Mouse (Mus musculus) c-Kit-positive CD71-positive TER-119-positive erythroid progenitor cells, embryonic 14.5 days (primary cell): ENCODE measurements at regions not wholly inside any gene's neighbourhood (a gene's known extent, or its start where the extent isn't known, plus 50 kb on each side); places are given as distances from the start of the nearest gene placed in this dataset.

Source experiments
- DNase-seq: peaks from one replicate; pipeline ENCODE4 v3.0.0-alpha.2; 2013; ENCODE audit warnings: low spot score

GRCm38 (mm10) chr10:126815730-126816129, 85.4 kb downstream of the Atp23 start:
- no peak for DNase-seq

- no peak for DNase-seq
Observed at GRCm38 (mm10) chr10:126814968-126815367, 86.2 kb downstream of the Atp23 start.

GRCm38 (mm10) chr10:126813051-126813593, 88.0 kb downstream of the Atp23 start:
- DNase-seq = no peak

- DNase-seq = no peak
Observed at GRCm38 (mm10) chr10:126812243-126812755, 88.9 kb downstream of the Atp23 start.

- no peak for DNase-seq
Observed at GRCm38 (mm10) chr10:126810346-126811095, 90.6 kb downstream of the Atp23 start.

- no peak for DNase-seq
Observed at GRCm38 (mm10) chr10:126809587-126809986, 91.6 kb downstream of the Atp23 start.

GRCm38 (mm10) chr10:126806881-126807280, 94.3 kb downstream of the Atp23 start:
- no peak for DNase-seq

- DNase-seq = no peak
Observed at GRCm38 (mm10) chr10:126802732-126803131, 98.4 kb downstream of the Atp23 start.

GRCm38 (mm10) chr10:126799393-126799792, 101.8 kb downstream of the Atp23 start:
- no peak for DNase-seq

GRCm38 (mm10) chr10:126793136-126793535, 108.0 kb downstream of the Atp23 start:
- DNase-seq = no peak

- DNase-seq = no peak
Observed at GRCm38 (mm10) chr10:126792371-126792835, 108.8 kb downstream of the Atp23 start.

- DNase-seq = no peak
Observed at GRCm38 (mm10) chr10:126788277-126788676, 112.9 kb downstream of the Atp23 start.

- no peak for DNase-seq
Observed at GRCm38 (mm10) chr10:126783161-126783560, 118.0 kb downstream of the Atp23 start.

- DNase-seq = no peak
Observed at GRCm38 (mm10) chr10:126776603-126777002, 124.6 kb downstream of the Atp23 start.

- DNase-seq = no peak
Observed at GRCm38 (mm10) chr10:126775946-126776345, 125.2 kb downstream of the Atp23 start.

- no peak for DNase-seq
Observed at GRCm38 (mm10) chr10:126770446-126771020, 130.6 kb downstream of the Atp23 start.

GRCm38 (mm10) chr10:126765648-126766047, 135.5 kb downstream of the Atp23 start:
- no peak for DNase-seq

- DNase-seq = peak; percentile 1
Observed at GRCm38 (mm10) chr10:126764740-126765139, 136.4 kb downstream of the Atp23 start.

- DNase-seq = no peak
Observed at GRCm38 (mm10) chr10:126763976-126764375, 137.2 kb downstream of the Atp23 start.

- DNase-seq = no peak
Observed at GRCm38 (mm10) chr10:126758682-126759081, 142.5 kb downstream of the Atp23 start.

- no peak for DNase-seq
Observed at GRCm38 (mm10) chr10:126753201-126753600, 148.0 kb downstream of the Atp23 start.

- no peak for DNase-seq
Observed at GRCm38 (mm10) chr10:126752699-126753098, 148.5 kb downstream of the Atp23 start.
